Mouse (Mus musculus): ENCODE measurements around the gene Stpg1.

The Stpg1 gene

GRCm38 (mm10) chr4:135513865-135514264 is 19.3 kb downstream of the Stpg1 start:
- in situ Hi-C loops (cut with MboI) = no loop called here

GRCm38 (mm10) chr4:135514925-135515324 is 20.3 kb downstream of the Stpg1 start:
- in situ Hi-C loops (cut with MboI) = no loop called here

- in situ Hi-C loops (cut with MboI) = no loop called here
Measured at GRCm38 (mm10) chr4:135516351-135517316, 22.0 kb downstream of the Stpg1 start.

- in situ Hi-C loops (cut with MboI) = no loop called here
Measured at GRCm38 (mm10) chr4:135518135-135518534, 23.5 kb downstream of the Stpg1 start.

- in situ Hi-C loops (cut with MboI) = loop anchor here (5.0 kb wide), 1 partner anchor 147 kb away; no protein-coding TSS in a partner anchor
Measured at GRCm38 (mm10) chr4:135520421-135520820, 25.8 kb downstream of the Stpg1 start.

- in situ Hi-C loops (cut with MboI) = loop anchor here (5.0 kb wide), 1 partner anchor 143 kb away; no protein-coding TSS in a partner anchor
Measured at GRCm38 (mm10) chr4:135523939-135524338, 29.3 kb downstream of the Stpg1 start.

GRCm38 (mm10) chr4:135525057-135525456 is 30.5 kb downstream of the Stpg1 start:
- in situ Hi-C loops (cut with MboI) = no loop called here

GRCm38 (mm10) chr4:135526039-135526710 is 31.6 kb downstream of the Stpg1 start:
- in situ Hi-C loops (cut with MboI) = no loop called here

- in situ Hi-C loops (cut with MboI) = no loop called here
Measured at GRCm38 (mm10) chr4:135530270-135530669, 35.7 kb downstream of the Stpg1 start.

GRCm38 (mm10) chr4:135531236-135531635 is 36.6 kb downstream of the Stpg1 start:
- in situ Hi-C loops (cut with MboI) = no loop called here

GRCm38 (mm10) chr4:135531771-135532613 is 37.4 kb downstream of the Stpg1 start:
- in situ Hi-C loops (cut with MboI) = no loop called here

GRCm38 (mm10) chr4:135533001-135533400 is 38.4 kb downstream of the Stpg1 start:
- in situ Hi-C loops (cut with MboI) = no loop called here

GRCm38 (mm10) chr4:135535021-135535420 is 40.4 kb downstream of the Stpg1 start:
- in situ Hi-C loops (cut with MboI) = no loop called here

GRCm38 (mm10) chr4:135539056-135539455 is 44.5 kb downstream of the Stpg1 start:
- in situ Hi-C loops (cut with MboI) = no loop called here

GRCm38 (mm10) chr4:135540057-135540456 is 45.5 kb downstream of the Stpg1 start:
- in situ Hi-C loops (cut with MboI) = no loop called here

GRCm38 (mm10) chr4:135544284-135544683 is 49.7 kb downstream of the Stpg1 start:
- in situ Hi-C loops (cut with MboI) = no loop called here

GRCm38 (mm10) chr4:135545080-135545511 is 50.5 kb downstream of the Stpg1 start:
- in situ Hi-C loops (cut with MboI) = no loop called here

GRCm38 (mm10) chr4:135546008-135546407 is 51.4 kb downstream of the Stpg1 start:
- in situ Hi-C loops (cut with MboI) = no loop called here

- in situ Hi-C loops (cut with MboI) = no loop called here
Measured at GRCm38 (mm10) chr4:135546793-135547192, 52.2 kb downstream of the Stpg1 start.

GRCm38 (mm10) chr4:135547551-135547950 is 53.0 kb downstream of the Stpg1 start:
- in situ Hi-C loops (cut with MboI) = no loop called here

- in situ Hi-C loops (cut with MboI) = no loop called here
Measured at GRCm38 (mm10) chr4:135548108-135548507, 53.5 kb downstream of the Stpg1 start.

Measured in mature B cell (primary cell).